Mouse (Mus musculus) heart, embryonic 11.5 days (tissue): Measurements from ENCODE around the gene 1500009C09Rik. TPM values are rescaled to one million over a fixed set of nuclear protein-coding genes. Genes with fewer than 3 reads are reported as not detected.

Source experiments
- ATAC-seq: fragments of 200-750 bp; cut with Nextera tagmentation; replicated peaks from 2 replicates; pipeline ENCODE4 v1.8.0; 2017; ENCODE audit warnings: moderate library complexity; ENCODE audit not compliant: insufficient number of reproducible peaks, low FRiP score, low TSS enrichment
- H3K27ac ChIP-seq: fragments of 300-500 bp; sonication (generic); 2 replicates; pipeline ENCODE4 v1.5.1; 2014; ENCODE audit warnings: mild to moderate bottlenecking, low read depth, low read length
- H3K27me3 ChIP-seq: fragments of 300-500 bp; sonication (generic); 2 replicates; pipeline ENCODE4 v1.6.1; 2014; ENCODE audit warnings: mild to moderate bottlenecking, low read length, mixed read lengths; ENCODE audit not compliant: control insufficient read depth, insufficient read depth
- H3K36me3 ChIP-seq: fragments of 300-500 bp; sonication (generic); 2 replicates; pipeline ENCODE4 v1.6.1; 2014; ENCODE audit warnings: mild to moderate bottlenecking, low read length, moderate library complexity, mixed read lengths; ENCODE audit not compliant: control insufficient read depth, insufficient read depth
- H3K4me1 ChIP-seq: fragments of 300-500 bp; sonication (generic); 2 replicates; pipeline ENCODE4 v1.6.1; 2014; ENCODE audit warnings: low read length; ENCODE audit not compliant: control insufficient read depth, insufficient read depth
- H3K4me2 ChIP-seq: fragments of 300-500 bp; sonication (generic); 2 replicates; pipeline ENCODE4 v1.6.1; 2014; ENCODE audit warnings: mild to moderate bottlenecking, moderate library complexity
- H3K4me3 ChIP-seq: fragments of 300-500 bp; sonication (generic); 2 replicates; pipeline ENCODE4 v1.5.1; 2014; ENCODE audit warnings: low read depth, low read length
- H3K9ac ChIP-seq: fragments of 300-500 bp; sonication (generic); 2 replicates; pipeline ENCODE4 v1.6.1; 2014; ENCODE audit warnings: mild to moderate bottlenecking, low read depth, low read length, moderate library complexity
- H3K9me3 ChIP-seq: fragments of 300-500 bp; sonication (generic); replicated peaks from 2 replicates; pipeline ENCODE4 v1.6.1; 2016; ENCODE audit warnings: low read length; ENCODE audit not compliant: control insufficient read depth
- WGBS: fragments of 180-500 bp; shearing (Covaris S2); extraction: QIAGEN DNeasy Blood & Tissue Kit; methylation state at CpG from one replicate; pipeline ENCODE4 v1.1.7; 2014; ENCODE audit not compliant: insufficient replicate concordance; 5-methylcytosine and 5-hydroxymethylcytosine counted together
- polyA plus RNA-seq: library from polyadenylated mRNA; unstranded; fragments of >200 nt; fragmentation: Nextera tagmentation; extraction: Ambion mirVana; gene quantifications from 2 replicates; pipeline ENCODE4 v1.2.1, GENCODE M21; 2014

The 1500009C09Rik gene
- polyA plus RNA-seq, 1 experiment from 2014 or later, result not detected

DNA sequence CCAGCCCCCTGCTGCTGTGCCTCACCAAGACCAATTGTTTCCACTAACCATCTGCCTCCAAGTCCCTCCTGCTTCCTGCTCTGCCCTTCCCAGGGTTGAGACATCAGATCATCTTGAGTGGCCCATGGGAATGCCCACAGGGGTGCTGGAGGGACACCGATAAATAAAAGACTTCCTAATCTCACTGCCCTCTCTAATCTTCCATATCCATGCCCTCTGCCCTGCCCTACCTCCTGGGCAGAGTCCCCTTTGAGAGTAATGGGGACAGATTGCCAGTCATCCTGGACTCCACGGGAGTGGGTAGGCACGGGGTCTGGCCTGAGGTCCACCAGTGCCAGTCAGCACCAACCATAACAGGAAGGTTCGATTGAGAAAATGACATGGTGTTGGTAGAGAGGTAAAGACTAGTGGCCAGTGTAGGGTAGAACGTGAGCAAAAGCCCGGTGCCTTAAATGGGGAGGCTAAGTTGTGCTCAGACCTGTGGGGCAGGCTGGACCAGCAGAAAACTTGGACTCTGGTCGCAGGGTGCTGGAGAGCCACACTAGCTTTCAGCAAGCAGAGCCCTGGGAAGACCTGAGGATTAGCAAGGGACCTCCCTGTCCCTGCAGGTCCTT is 27.5 kb upstream of the 1500009C09Rik start:
- 0 out of 2 replicates have a peak, but pooled peaks have one; percentile 19 for ATAC-seq
- H3K27ac ChIP-seq, result no peak overlapping the region
- WGBS, result 28% methylated on average over 7 of the region's 7 CpGs
- peaks cover 31% of the 10 kb centered on the region for H3K27me3 ChIP-seq
- H3K4me2 ChIP-seq, result peak overlapping the region; percentile 75
- no peak overlapping the region for H3K9ac ChIP-seq
- no peaks in the 10 kb centered on the region for H3K9me3 ChIP-seq
- no peaks in the 10 kb centered on the region for H3K36me3 ChIP-seq
- H3K4me1 ChIP-seq, result peaks cover 22% of the 10 kb centered on the region
- peak overlapping the region; percentile 42 for H3K4me3 ChIP-seq

DNA sequence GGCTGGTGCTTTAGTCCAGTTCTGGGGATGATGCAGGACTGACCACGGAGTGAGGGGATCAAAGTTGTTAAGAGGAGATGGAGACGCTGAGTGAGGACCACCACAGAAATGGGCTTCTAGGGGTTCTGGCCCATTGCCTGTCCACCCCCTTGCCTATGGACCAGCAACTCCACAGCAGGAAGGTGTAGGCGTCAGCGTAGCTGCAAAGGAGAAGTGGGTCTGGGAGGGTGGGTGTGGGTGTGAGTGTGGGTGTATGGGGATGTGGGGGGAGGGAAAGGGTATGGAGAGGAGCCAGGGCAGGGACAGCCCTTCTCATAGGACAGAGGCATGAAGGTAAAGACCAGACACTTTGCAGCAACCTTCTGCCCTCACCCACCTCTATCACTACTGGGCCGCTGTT is 26.4 kb upstream of the 1500009C09Rik start:
- Histone ChIP-seq H3K9me3 (no peaks in the 10 kb centered on the region), H3K4me3 (no peak overlapping the region), H3K4me1 (peaks cover 24% of the 10 kb centered on the region), H3K4me2 (no peak overlapping the region), H3K36me3 (no peaks in the 10 kb centered on the region), H3K27ac (no peak overlapping the region), H3K27me3 (peaks cover 31% of the 10 kb centered on the region), H3K9ac (no peak overlapping the region)
- WGBS, result 70% methylated on average over 5 of the region's 5 CpGs
- no peak for ATAC-seq

DNA sequence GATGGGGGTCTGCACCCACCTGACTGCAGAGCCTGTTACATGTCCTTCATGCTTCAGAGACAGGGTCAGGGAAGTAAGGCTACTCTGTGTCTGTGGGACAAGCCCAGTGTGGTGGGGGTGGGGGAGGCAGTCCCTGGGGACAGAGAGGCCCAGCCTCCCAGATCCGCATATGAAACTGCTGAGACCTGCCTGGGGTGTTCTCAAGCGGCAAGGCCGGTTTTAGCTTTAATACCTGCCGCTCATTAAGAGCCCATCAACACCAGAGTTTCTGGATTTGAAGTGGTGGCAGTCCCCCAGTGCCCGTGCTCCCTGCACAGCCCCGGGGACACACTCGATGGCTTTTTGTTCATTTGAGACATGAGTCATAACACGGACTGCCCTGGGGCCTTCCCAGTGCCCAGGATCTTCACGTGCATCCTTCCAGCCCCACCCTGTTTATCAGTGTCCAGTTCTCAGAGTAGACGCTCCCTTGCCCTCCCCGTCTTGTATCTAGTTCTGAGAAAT is 22.6 kb upstream of the 1500009C09Rik start:
- H3K27me3 ChIP-seq, result peaks cover 19% of the 10 kb centered on the region
- peak overlapping the region; percentile 3; the same call in 1 of the 2 replicates for H3K4me2 ChIP-seq
- ATAC-seq, result peak; percentile 83
- no peaks in the 10 kb centered on the region for H3K36me3 ChIP-seq
- H3K4me1 ChIP-seq, result peaks cover 9% of the 10 kb centered on the region; the same call in 1 of the 2 replicates
- no peaks in the 10 kb centered on the region for H3K9me3 ChIP-seq
- 37% methylated on average over 11 of the region's 11 CpGs for WGBS
- peak overlapping the region; percentile 57; the same call in 1 of the 2 replicates for H3K27ac ChIP-seq
- H3K9ac ChIP-seq, result no peak overlapping the region
- no peak overlapping the region for H3K4me3 ChIP-seq

DNA sequence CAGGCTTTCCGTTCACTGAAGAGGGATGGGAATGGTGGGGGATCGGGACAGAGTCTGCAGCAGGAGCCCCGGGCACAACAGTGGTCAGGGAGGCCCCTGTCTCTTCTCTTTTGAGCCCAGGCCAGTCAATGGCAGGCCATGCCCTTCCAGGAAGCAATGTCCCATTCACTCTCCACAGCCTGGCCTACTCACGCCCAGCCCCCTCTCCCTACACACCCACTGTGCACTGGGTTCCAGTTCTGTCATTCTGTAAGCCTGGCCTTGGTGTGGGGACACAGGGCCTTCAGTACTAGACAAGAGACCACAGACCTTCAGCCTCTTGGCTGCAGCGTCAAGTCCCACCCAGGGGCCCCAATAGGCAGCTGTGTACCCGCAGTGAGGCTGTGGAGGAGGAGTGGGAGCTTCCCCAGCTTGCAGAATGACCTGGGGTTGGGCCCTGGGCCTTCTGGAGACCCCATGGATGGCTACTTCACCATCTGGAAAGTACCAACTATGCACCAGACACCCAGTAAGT is 22.0 kb upstream of the 1500009C09Rik start:
- H3K4me1 ChIP-seq, result 0 out of 2 replicates have a peak, but pooled peaks cover 8% of the 10 kb centered on the region
- no peaks in the 10 kb centered on the region for H3K9me3 ChIP-seq
- H3K36me3 ChIP-seq, result no peaks in the 10 kb centered on the region
- peaks cover 14% of the 10 kb centered on the region for H3K27me3 ChIP-seq
- H3K4me2 ChIP-seq, result no peak overlapping the region
- peak overlapping the region; percentile 31 for H3K27ac ChIP-seq
- H3K4me3 ChIP-seq, result no peak overlapping the region
- no peak for ATAC-seq
- 62% methylated on average over 6 of the region's 6 CpGs for WGBS
- H3K9ac ChIP-seq, result no peak overlapping the region

DNA sequence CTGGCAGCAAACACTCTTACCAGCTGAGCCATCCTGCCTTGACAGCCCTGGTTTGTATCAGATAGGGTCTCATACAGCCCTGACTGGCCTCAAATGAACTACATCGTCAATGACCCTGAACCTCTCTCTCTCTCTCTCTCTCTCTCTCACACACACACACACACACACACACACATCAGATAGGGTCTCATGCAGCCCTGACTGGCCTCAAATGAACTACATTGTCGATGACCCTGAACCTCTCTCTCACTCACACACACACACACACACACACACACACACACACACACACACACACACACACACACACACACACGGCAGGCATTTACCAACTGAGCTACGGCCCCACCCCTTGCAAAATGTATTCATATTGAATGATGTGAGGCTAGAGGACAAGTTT is 21.1 kb upstream of the 1500009C09Rik start:
- H3K27me3 ChIP-seq, result peaks cover 6% of the 10 kb centered on the region
- no peak overlapping the region for H3K4me2 ChIP-seq
- no peaks in the 10 kb centered on the region for H3K9me3 ChIP-seq
- no peak overlapping the region for H3K9ac ChIP-seq
- 0 out of 2 replicates have a peak, but pooled peaks cover 8% of the 10 kb centered on the region for H3K4me1 ChIP-seq
- no peak for ATAC-seq
- WGBS, result 77% methylated on average over 4 of the region's 4 CpGs
- no peak overlapping the region for H3K4me3 ChIP-seq
- no peak overlapping the region for H3K27ac ChIP-seq
- H3K36me3 ChIP-seq, result no peaks in the 10 kb centered on the region

DNA sequence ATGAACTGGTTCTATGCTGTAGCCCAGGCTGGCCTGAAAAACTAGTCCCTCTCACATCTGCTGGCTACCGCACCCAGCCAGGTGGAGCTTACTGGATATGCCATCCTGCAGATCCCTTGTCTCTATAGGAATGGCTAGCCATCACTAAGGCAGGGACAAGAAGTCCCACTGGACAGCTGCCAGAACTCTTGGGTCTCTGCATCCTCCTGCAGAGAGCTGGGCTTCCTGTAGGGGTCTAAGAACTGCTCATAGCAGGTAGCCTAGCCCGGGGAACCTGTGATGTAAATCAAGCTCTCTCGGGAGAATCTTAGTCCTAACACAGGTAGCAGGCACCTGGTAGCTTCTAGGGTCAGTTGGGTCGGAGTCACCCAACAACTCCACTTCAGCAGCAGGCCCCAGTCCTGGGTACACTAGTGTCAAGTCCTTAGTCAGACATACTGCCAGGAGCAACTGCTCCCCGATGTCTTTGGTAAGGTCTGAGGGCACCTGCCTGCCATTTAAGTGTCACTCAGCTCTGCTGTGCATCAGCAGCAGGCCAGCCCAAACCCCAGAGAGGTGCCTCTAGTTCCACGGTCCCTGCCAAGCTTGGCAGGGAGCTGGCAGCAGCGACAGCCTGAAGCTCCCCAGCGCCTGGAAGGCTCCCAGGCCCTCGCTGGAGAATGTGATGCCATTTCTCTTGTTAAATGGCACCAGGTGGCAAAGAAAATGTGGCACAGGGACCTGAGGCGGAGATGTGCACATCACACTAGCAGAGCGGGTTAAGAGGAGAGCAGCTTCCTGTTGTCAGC is 20.4 kb upstream of the 1500009C09Rik start:
- no peak overlapping the region for H3K9ac ChIP-seq
- 72% methylated on average over 11 of the region's 11 CpGs for WGBS
- H3K4me2 ChIP-seq, result no peak overlapping the region
- H3K36me3 ChIP-seq, result no peaks in the 10 kb centered on the region
- peaks cover 6% of the 10 kb centered on the region for H3K27me3 ChIP-seq
- no peaks in the 10 kb centered on the region for H3K9me3 ChIP-seq
- 0 out of 2 replicates have a peak, but pooled peaks cover 8% of the 10 kb centered on the region for H3K4me1 ChIP-seq
- no peak overlapping the region for H3K4me3 ChIP-seq
- H3K27ac ChIP-seq, result no peak overlapping the region
- no peak for ATAC-seq

DNA sequence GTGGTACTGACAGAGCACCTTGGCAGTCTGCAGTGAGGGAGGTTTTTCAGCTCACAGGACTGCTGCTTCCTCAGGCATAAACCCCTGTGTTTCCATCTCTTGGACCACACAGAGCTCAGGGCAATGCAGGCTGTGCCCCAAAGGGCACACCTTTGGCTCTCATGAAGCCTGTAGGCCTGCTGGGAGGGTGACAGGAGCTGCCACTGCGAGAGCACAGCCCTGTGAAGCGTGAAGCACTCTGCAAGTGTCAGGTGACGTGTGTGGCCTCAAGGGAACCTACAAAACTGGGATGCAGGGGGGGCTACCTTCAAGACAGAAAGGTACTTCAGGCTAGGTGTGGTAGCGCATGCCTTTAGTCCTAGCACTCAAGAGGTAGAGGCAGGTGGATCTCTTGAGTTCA is 19.5 kb upstream of the 1500009C09Rik start:
- Histone ChIP-seq H3K9ac (no peak overlapping the region), H3K4me2 (no peak overlapping the region), H3K27me3 (peaks cover 6% of the 10 kb centered on the region), H3K27ac (no peak overlapping the region), H3K9me3 (no peaks in the 10 kb centered on the region), H3K4me3 (no peak overlapping the region), H3K4me1 (0 out of 2 replicates have a peak, but pooled peaks cover 8% of the 10 kb centered on the region), H3K36me3 (no peaks in the 10 kb centered on the region)
- ATAC-seq, result no peak
- WGBS, result 70% methylated on average over 4 of the region's 4 CpGs

DNA sequence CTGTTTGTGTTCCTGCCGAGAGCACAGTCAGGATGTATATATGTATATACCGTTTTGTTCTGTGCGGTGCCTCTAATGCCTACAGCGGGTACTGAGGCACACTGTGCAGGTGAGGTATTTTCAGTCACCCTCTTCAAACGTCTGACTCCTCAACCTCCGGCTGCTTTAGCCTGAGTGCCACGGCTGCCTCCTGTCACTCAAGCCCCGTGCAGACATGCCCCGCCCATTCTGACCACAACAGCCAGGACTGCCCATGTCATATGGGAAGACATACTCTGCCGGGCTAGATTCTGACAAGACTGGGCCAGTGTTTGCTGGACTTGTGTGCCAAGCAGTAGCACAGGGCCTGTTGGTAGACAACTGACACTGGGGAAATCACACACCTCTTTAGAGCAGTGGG is 16.5 kb upstream of the 1500009C09Rik start:
- H3K9ac ChIP-seq, result no peak overlapping the region
- ATAC-seq, result peak; percentile 70
- 50% methylated on average over 10 of the region's 10 CpGs for WGBS

More for the DNA sequence above, 16.5 kb upstream of the 1500009C09Rik start:
- Histone ChIP-seq H3K4me2 (no peak overlapping the region), H3K4me3 (no peak overlapping the region), H3K27me3 (peaks cover 2% of the 10 kb centered on the region), H3K27ac (no peak overlapping the region), H3K4me1 (no peaks in the 10 kb centered on the region), H3K36me3 (0 out of 2 replicates have a peak, but pooled peaks cover 3% of the 10 kb centered on the region), H3K9me3 (no peaks in the 10 kb centered on the region)
